Mouse (Mus musculus): ENCODE data around the gene Zdhhc17.

The Zdhhc17 gene

DNA sequence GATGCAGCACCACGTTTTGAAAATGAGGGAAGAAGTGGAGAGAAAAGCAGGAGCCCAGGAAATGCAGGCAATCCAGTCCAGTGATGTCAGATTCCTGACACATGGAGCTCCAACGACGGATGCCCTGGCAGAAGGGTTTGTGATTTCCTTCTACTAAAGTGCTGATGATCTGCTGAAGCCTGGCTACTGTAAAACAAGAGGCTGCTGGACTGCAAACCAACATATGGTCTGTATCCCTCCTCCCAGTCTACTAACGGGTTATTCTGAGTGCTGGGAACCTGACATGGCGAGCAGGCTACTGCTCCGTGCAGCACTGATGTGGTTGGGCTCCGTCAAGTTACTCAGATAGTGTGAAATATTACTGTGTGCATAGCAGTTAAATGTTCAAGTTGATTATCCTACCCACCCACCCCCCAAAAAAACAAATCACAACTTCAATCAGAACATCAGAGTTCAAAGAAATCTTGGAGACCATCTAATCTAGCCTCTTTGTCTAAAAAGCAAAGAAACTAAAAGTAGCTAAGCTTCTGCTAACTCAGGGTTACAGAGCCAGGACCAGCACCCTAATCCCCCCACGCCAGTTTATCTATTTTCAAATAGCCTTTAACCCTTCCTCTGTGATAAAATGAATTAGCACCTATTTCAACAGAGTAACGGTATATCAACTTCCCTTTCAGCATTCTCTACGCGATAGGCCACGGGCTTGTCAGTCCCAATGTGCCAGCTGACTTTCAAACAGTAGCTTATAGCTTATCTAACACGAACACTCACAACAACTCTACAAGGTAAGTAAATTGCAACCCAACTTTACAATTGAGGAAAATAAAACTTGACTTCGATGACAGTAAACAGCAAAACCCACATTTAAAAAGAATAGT lies 4.1 kb downstream of the Zdhhc17 start:
- DNase-seq (ENCODE audit: low spot score), result no peak

DNA sequence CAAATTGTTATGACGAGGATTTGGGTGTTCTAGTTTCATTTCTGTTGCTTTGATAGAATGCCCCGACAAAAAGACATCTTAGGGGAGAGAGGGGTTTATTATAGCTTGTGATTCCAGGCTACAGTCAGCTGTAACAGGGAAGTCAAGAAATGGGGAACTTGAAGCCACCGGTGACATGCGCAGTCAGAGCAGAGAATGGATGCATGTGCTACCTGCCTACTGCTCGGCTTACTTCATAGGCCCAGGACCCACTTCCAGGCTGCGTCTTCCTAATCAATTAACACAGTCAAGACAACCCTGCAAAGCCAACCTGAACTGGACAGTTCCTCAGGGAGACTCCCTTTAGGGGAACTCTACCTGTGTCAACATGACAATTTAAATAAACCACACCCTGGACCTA lies 5.7 kb downstream of the Zdhhc17 start:
- DNase-seq (ENCODE audit: low spot score), result no peak

DNA sequence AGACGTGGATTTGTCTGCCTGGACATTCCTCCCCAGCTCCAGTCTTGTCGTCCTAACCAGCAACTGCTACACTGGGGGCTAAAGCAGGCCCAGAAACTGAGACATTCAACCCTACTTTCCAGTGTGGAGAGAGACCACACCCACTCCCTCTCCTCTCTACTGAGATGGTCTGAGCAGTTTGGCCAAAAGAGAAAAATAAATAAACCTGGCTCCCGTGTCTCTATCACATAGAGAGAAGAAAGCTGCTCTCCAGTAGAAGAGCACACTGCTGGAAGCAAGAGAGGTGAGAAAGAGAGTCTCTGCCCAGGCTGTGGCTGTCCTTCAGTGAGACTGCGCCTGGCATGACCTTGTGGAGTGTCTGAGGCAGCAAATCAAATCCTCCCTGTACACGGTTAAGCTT lies 10.7 kb downstream of the Zdhhc17 start:
- DNase-seq (ENCODE audit: low spot score), result no peak

DNA sequence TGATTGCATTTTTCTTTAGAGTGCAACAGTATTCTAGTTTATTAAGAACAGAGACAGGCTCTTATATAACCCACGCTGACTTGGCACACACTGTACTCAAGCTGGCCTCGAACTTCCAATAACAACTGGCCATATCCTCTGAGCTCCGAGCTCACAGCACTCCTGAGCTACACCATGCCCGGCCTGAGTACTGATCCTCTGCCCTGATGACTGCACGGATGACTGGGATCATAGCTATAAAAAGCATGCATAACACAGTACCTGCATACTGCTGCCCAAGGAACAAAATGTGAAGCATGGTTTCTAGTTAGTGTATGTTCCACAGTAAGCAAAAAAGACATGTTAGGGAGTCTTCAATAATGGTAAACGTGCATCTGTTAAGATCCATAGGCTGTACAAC lies 12.8 kb downstream of the Zdhhc17 start:
- no peak for DNase-seq (ENCODE audit: low spot score)

DNA sequence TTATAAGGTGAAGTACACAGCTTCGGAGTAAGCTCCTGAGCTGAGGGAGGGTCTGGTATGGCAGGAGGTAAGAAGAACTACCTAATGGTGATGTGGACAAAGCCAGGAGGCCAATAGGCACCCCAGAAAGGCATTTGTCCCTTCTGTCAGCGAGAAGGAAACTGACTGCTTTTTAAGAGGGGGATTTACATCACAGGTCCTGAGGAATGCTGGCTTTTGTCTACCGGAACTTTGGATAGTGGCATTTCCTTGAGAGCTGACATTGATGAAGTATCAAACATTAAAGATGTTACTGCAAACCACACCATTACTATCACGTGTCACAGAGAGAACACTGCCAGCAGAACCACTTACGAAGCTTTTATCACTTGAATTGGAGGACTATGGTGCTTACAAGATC lies 15.2 kb downstream of the Zdhhc17 start:
- DNase-seq (ENCODE audit: low spot score), result no peak

DNA sequence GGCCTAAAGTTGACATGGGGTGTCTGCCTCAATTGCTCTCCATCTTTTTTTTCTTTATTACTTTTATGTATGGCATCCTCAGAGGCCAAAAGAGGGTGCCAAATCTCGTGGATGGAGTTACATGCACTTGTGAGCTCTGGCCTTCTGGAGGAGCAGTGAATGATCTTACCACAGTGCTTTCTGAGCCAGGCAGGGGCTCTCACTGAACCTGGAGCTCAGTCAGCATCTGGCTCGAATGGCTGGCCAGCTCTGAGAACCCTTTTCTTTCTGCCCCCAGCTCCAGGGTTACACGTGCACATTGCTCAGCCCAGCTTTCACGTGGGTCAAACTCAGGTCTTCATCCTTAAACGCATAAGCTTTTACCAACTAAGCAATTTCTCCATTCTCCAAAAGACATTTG lies 16.7 kb downstream of the Zdhhc17 start:
- DNase-seq (ENCODE audit: low spot score), result no peak

DNA sequence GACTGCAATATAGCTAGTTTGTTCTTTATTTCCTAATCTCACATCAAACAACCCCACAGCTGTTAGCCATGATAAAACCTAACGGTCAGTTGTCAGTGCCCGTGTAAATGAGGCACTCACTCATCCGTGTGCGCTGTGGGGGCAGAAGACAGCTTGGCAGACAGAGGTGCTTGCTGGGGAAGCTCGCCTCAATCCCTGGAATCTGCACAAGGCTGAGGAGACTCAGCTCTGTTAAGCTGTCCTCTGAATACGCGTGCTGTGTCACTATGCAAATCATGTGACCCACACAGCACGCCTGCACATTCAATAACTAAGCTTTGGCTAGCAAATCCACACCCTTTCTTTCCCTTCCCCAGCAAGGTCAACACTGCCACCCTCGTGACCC lies 17.9 kb downstream of the Zdhhc17 start:
- DNase-seq (ENCODE audit: low spot score), result no peak

DNA sequence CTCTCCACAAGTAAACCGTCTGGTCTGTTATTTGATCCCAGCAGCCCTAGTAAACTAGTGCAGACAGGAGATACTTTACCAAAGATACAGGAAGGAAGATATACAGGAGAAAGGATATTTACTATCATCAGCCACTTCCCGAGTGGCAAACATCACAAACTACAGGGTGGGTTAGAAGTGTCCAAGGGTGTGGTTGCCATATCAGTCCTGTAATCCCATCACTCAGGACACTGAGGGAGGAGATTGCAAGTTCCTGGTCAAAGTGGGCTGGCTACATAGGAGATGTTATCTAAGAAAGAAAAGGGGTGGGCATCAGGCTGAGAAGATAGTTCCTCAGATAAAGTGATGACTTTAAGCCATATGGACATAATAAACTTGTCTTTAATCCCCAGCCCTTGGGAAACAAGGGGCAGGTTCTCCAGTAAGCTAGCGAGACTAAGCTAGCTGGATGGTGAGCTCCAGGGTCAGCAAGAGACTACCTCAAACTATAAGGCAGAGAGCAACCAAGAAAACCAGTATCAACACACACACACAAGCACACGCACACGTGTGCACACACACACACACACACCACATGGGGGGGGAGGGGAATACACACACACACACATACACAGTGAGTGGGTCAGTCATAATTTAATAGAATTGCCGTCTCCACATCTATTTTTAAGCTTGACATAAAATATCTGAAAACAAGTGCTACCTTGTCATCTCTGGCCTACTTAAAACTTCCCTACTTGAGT lies 18.5 kb downstream of the Zdhhc17 start:
- no peak for DNase-seq (ENCODE audit: low spot score)

DNA sequence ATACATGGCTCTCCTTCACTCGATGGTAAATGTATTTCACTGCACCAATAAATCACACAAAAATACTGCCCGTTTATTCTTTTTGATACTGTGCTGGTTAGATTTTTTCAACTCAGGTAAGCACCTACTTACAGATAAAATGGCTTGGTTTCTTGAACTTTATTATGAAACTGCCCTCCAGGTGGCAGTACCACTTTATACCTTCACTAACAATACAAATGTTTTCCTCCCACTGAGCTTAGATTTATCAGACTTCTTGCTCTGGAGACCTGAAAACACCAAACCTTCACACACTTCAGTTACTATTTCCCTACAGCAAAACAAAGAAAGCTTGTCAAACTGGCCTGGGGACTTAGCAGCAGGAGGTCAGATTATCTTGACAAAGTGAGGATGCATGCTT lies 20.2 kb downstream of the Zdhhc17 start:
- no peak for DNase-seq (ENCODE audit: low spot score)

DNA sequence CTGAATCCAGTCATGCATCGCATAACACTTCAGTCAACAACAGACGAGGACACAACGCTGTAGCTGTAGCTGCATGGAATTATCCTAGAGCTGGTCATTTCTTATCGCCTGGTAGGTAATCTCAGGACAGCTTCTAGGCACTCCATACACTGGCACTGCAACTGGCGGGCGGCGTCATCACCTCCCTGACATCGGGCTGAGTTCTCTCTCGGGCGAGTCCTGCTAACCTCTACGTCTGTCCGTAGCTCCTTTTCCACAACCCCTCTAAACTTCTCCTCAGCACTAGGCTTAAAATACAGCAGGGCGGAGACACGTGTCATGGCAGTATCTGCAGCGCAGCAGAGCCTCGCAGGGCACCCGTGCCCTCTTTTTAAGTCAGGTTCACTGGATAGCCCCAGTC lies 23.3 kb downstream of the Zdhhc17 start:
- no peak for DNase-seq (ENCODE audit: low spot score)

DNA sequence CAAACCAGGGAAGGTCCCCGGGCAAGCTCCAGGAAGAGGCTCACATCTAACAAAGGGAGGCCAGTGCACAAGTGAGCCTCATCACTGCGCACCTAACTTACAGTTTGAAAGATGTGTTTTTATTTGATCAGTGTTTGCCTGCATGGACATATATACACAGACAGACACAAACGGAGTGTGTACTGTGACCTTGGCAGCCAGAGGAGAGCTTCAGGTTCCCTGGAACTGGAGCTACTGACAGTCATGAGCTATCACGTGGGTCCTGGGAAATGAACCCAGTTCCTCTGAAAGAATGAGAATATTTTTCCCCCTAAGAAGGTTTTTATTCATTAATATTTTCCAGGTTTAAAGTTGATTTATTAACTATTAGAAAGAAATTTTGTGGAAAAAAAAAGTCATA lies 27.2 kb downstream of the Zdhhc17 start:
- no peak for DNase-seq (ENCODE audit: low spot score)

DNA sequence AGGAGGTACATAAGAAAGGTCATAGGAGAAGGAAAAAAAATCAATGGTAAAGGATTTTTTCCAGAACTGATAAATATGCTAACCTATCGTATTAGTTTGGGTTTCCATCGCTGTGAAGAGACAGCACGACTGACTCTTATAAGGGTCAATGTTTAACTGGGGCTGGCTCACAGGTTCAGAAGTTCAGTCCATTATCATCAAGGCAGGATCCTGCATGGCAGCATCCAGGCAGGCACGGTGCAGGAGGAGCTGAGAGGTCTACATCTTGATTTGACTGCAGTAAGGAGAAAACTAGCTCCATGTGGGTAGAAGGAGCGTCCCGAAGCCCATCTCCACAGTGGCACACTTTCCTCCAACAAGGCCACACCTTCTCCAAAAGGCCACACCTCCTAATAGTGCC lies 29.5 kb downstream of the Zdhhc17 start:
- DNase-seq (ENCODE audit: low spot score), result no peak

DNA sequence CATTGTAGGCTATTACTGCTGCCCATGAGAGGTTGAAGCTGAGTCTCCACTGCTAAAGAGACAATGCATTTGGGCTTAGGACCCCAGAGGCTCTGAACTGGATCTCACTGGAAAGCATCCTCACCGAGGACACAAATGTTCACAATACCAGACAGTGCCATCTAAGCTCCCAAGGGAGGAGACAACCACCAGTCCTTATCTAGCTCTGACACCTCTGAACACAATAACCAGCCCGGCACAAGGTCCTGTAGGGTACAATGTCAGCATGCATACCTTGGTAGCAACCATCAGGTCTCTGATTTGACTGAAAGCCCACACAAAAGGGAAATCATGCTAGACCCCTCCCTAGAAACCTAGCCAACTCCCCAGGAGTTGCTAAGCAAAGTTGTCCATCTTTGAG lies 30.5 kb downstream of the Zdhhc17 start:
- no peak for DNase-seq (ENCODE audit: low spot score)

DNA sequence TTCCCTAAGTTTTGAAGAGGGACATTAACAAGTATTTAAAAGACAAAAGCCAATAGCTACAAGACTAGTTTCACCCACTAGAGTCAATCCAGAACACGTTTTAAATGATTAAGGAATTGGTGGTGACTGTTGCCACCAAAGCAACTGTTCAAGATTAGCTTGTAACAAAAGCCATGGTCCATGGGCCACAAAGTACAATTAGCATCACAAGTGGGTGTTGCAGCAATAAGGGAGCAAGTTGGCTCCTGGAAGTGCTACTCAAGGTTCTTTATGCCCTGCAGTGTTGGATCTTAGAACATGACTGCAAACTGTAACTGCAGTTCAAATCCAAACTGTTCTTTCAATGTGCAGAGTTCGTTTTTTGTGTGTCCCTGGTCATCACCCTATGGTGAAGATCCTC lies 32.6 kb downstream of the Zdhhc17 start:
- DNase-seq (ENCODE audit: low spot score), result no peak

DNA sequence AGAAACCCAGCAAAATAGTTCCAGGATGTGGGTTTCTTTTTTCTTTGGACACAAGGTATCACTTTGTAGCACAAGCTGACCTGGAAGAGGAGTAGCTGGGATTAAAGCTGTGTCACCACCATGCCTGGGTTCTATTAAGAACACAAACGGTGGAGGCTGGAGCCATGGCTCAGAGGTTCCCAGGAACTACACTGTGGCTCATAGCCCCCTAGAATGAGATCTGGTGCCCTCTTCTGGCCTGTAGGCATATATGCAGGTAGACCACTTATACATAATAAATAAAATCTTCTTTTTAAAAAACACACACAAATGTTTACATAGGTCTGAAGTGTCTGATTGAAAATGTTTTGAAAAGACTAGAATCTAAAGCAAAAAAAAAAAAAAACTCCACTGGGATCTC lies 33.9 kb downstream of the Zdhhc17 start:
- peak; percentile 34 for DNase-seq (ENCODE audit: low spot score)

DNA sequence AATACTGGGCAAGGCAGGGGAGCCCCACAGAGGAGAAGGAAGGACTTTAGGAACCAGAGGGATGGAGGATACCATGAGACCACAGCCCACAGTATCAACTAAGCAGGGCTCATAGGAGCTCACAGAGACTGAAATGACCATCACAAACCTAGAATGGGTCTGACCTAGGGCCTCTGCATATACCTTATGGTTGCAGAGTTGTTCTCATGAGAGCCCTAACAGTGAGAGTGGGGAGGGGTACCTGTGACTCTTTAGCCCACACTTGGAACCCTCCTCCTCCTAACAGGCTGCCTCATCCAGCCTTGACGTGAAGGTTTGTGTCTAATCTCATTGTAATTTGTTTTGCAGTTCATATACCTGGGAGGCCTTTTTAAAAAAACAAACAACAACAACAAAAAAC lies 35.1 kb downstream of the Zdhhc17 start:
- no peak for DNase-seq (ENCODE audit: low spot score)

DNA sequence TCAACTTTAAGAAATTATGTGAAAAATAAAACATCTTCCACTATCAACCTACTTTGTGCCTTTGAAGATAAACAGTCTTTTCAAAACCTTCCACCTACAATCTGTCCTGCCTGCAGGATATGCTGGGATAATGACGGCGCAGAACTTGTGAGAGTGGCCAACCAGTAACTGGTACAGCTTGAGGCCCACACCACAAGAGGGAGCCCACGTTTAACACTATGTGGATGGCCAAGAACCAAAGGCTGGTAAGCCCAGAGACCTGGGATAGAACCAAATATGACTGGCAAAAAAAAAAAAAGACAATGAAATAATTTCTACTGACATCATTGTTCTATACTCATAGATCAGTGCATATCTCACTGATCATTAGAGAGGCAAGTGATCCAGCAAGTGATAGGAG lies 35.5 kb downstream of the Zdhhc17 start:
- DNase-seq (ENCODE audit: low spot score), result peak; percentile 53

DNA sequence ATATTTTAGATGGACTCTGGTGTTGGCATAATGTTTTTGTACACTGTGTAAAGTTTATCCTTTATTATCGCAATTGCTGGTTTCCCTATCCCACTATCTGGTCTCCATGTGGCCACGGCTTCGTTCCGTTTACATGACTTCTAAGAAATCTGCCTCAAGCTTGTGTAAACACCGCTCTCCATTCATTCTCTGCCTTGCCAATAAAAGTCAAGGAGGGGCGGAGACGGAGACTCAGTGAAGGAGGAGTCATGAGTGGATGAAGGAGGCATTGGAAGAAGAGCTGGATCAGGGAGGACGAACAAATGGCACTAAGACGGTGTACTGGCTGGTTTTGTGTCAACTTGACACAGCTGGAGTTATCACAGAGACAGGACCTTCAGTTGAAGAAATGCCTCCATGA lies 37.9 kb downstream of the Zdhhc17 start:
- peak; percentile 38 for DNase-seq (ENCODE audit: low spot score)

DNA sequence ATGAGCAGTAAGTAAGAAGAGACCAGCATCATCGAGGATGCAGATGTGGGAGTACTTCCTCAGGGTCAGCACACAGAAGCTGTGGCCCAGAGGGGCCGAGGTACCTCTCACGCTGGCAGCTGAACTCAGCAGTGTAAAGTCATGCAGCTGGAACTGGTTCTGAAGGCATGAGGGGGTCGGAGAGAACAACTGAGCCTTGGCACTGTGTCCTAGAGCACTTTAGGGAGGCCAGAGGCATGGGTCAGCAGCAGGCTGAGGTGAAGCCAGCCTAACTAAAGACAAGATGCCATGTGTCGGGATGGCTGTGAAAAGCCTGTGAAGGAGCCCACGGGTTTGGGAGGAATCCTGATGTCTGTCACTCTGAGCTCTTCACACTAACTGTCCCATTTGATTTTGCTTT lies 38.5 kb downstream of the Zdhhc17 start:
- DNase-seq (ENCODE audit: low spot score), result no peak

DNA sequence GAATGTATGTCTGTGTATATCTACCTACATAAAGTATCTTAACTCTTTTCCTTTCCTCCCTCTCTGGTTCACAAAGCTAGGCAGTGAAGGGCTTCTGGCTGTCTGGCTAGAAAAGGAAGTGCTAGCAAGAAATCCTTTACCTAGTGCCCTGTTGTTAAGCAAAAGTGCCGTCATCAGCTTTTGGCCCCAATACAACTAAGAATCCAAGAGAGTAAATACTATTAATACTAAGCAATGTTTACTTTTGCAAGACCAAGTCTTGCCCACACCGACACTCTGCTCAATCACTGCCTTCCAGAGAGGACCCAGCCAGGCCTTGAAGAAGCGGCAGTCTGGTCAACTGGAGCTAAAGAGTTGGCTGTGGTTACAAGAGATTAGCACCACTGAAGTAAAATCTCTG lies 38.9 kb downstream of the Zdhhc17 start:
- no peak for DNase-seq (ENCODE audit: low spot score)

DNA sequence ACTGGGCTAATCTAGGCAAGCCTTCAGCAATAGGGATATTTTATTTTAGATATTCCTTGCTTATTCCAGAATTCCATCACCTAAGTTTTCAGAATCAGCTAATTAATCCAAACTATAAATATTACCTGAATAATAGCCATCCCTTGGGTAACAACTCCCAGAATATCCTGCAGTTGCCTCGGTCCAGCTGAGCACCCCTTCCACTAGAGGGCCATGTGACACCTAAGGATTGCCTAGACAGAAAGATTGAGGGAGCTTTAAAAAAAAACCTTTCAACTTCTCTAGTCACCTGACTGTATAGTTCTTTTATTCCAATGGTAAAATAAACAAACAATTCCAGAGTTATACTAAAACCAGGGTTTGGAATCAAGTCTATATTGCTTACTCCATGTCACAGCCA lies 47.8 kb downstream of the Zdhhc17 start:
- DNase-seq (ENCODE audit: low spot score), result no peak

DNA sequence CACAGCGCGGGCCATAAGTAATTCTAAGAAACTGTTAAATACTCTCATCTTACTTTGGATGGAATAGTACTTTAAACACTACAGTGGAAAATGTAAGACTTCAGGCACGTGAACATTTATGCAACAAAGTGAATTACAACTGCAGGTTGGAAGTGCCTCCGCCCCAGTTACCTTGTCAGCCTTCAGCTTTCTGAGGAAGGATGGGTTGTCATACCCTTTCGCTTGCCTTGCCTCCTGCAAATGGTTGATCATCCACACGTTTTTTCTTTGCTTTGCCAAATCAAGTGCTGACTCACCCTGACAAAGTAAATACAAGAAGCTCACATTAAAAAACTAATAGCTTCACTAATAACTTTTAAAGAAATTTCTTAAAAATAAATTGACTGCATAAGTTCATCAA lies 49.1 kb downstream of the Zdhhc17 start:
- DNase-seq (ENCODE audit: low spot score), result no peak

DNA sequence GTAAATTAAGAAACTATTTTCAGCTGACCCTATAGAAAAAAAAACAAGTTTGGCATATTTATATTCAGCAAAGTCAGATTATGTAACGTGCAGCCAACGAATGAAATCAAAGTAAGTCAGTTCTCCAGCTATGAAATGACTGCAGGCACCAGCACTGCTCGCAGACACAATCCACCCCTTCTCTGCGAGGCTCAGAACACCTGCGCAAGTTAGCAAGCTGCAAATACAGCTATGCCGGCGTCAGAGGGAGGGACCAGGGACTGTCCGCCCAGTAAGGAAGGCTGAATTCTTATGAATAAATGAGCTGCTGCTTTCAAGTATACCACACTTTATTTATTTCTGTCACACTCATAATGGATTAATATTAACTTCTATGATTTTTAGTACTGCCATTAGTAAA lies 50.2 kb downstream of the Zdhhc17 start:
- DNase-seq (ENCODE audit: low spot score), result no peak

DNA sequence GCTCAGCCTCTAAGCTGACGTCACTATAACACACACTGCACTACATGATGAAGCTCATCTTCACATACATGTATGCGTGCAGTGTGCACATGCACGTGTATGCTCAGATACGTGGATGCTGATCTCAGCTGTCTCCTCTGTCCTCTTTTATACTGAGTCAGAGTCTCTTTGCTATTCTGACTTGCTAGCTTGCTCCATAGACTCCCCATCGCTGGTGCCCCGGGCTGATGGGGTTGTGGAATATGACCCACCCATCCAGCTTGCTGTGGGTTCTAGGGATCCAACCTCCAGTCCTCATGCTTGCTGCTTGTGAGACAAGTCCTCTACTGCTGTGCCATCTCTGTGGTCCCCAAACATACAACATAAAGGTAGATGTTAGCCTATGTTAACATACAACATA lies 51.1 kb downstream of the Zdhhc17 start:
- no peak for DNase-seq (ENCODE audit: low spot score)
